Mouse (Mus musculus) lung, adult 2 months (tissue): Measurements from ENCODE around the gene Lasp1. TPM values are rescaled to one million over a fixed set of nuclear protein-coding genes. Genes with fewer than 3 reads are reported as not detected.

Experiments used
- DNase-seq: peaks from one replicate; pipeline ENCODE4 v3.0.0; 2022
- H3K4me1 ChIP-seq: fragments of 200-500 bp; 2 replicates; pipeline ENCODE4 v1.6.1; 2011; ENCODE audit warnings: low read length; ENCODE audit not compliant: control insufficient read depth, insufficient read depth
- H3K4me3 ChIP-seq: fragments of 200-500 bp; replicated peaks from 2 replicates; pipeline ENCODE3; 2011; ENCODE audit warnings: low read depth, mild to moderate bottlenecking, control low read depth, low read length; ENCODE audit errors: extremely low read depth
- CTCF ChIP-seq: fragments of 200-500 bp; IDR thresholded peaks from 2 replicates; pipeline ENCODE4 v1.5.1; 2011; ENCODE audit warnings: mild to moderate bottlenecking, low read length, control low read depth; ENCODE audit not compliant: insufficient read depth
- POLR2A ChIP-seq: fragments of 200-500 bp; IDR thresholded peaks from 2 replicates; pipeline ENCODE4 v1.6.1; 2011; ENCODE audit warnings: low read depth, mild to moderate bottlenecking, control low read depth, low read length, borderline replicate concordance; ENCODE audit errors: extremely low read depth
- WGBS: fragments of 180-500 bp; shearing (Covaris S2); methylation state at CpG from one replicate; pipeline ENCODE4 v1.1.7; 2018; 5-methylcytosine and 5-hydroxymethylcytosine counted together
- polyA plus RNA-seq: library from polyadenylated mRNA; depleted of rRNA; stranded (reverse); fragments of >200 nt; gene quantifications from 2 replicates; pipeline ENCODE4 v1.2.3, GENCODE M21; 2012

Lasp1 gene
- polyA plus RNA-seq, 1 experiment: 137 TPM

GRCm38 (mm10) chr11:97801409-97802193 is 2.8 kb downstream of the Lasp1 start:
- peak; percentile 55 for DNase-seq
- no peak for TF ChIP-seq POLR2A
- TF ChIP-seq CTCF: no peak
- WGBS: 24% methylated on average over 8 of the region's 8 CpGs
- Histone ChIP-seq H3K4me1 (peaks cover 35% of the 10 kb centered on the region), H3K4me3 (peak overlapping the region; percentile 11)

DNA sequence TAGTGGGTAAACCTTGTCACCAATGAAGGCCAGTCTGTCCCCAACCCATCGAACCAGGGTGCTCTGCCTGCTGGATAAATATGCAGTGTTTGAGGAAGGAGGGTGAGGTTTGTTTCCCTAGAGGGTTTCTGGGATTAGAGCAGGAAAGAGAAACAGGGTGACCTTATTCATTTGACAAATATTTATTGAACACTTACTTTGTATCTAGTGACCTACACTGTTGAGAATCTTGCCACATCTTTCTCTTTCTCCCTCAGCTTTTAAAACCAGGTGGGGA is 3.3 kb downstream of the Lasp1 start:
- 13% methylated on average over 1 of the region's 1 CpGs for WGBS
- peaks cover 35% of the 10 kb centered on the region for H3K4me1 ChIP-seq
- no peak overlapping the region for H3K4me3 ChIP-seq
- no peak for DNase-seq
- TF ChIP-seq POLR2A (no peak), CTCF (no peak)

GRCm38 (mm10) chr11:97802495-97802894 is 3.7 kb downstream of the Lasp1 start:
- no peak overlapping the region for H3K4me3 ChIP-seq
- no peak for DNase-seq
- no peak for TF ChIP-seq POLR2A
- no peak for TF ChIP-seq CTCF
- WGBS: 43% methylated on average over 6 of the region's 6 CpGs
- peaks cover 35% of the 10 kb centered on the region for H3K4me1 ChIP-seq

DNA sequence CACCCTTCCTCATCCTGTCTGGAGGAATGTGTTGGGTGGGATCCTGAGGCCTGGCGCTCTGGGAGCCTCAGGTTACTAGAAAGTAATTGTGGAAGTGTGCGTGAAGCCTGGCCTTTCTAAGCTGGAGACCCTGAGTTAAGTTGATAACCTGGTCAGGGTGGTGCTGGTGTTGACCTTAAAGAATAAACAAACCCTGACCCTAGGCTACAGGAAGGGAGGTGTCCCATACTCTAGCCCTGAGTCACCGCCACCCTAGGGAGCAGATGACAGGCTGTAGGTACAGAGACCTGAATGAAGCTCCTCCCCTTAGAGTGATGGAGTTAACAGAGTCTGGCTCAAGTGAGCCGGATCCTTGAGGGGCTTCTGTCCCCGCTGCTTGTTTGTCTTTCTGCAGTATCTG is 5.0 kb downstream of the Lasp1 start:
- DNase-seq: no peak
- Histone ChIP-seq H3K4me3 (no peak overlapping the region), H3K4me1 (peaks cover 48% of the 10 kb centered on the region)
- TF ChIP-seq CTCF (no peak), POLR2A (no peak)
- WGBS: 44% methylated on average over 5 of the region's 5 CpGs

DNA sequence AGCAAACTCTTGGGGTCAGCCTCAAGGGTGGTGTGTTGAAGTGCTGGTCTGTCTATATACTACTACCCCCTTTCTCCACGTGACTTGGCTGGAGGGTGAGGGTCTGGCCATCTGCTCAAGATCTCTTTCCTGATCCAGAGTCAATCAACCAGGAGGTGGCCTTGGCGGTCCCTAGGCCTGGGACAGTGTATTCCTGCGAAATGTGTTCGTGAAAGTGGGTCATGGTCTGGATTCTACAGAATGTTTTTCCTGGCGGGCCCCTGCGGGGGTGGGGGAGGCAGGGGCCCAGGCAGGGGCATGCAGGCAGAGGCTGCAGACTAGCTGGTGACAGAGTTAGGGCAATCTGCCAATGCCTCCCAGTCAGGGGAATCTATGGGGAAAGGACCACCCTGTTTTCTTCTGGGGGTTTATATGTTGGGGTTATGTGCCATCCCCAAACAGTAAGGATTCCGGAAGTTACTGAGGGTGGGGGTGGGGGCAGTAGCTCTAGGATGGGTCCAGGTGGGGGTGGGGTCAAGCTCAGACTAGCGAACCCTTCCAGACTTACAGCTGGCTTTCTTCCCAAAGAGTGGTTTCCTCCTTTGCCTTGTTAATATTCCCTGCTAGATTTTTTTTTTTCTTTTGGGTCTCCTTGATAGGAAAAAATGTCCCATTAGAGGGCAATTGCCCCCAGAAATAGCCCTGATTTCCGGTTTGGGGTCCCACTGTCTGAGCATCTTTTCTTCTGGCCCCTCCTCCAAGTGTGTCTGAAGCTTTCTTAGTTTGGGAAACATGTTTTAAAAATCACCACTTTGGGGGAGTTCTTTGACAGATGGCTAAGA is 6.3 kb downstream of the Lasp1 start:
- DNase-seq: no peak
- no peak overlapping the region for H3K4me3 ChIP-seq
- 18% methylated on average over 9 of the region's 9 CpGs for WGBS
- no peak for TF ChIP-seq POLR2A
- no peak for TF ChIP-seq CTCF
- H3K4me1 ChIP-seq: peaks cover 59% of the 10 kb centered on the region

- TF ChIP-seq CTCF: no peak
- no peak for TF ChIP-seq POLR2A
- H3K4me1 ChIP-seq: peaks cover 64% of the 10 kb centered on the region
- no peak for DNase-seq
- WGBS: 25% methylated on average over 15 of the region's 15 CpGs
- no peak overlapping the region for H3K4me3 ChIP-seq
These were observed 7.1 kb downstream of the Lasp1 start for GRCm38 (mm10) chr11:97805662-97806612.

- WGBS: 45% methylated on average over 7 of the region's 7 CpGs
- Histone ChIP-seq H3K4me3 (no peak overlapping the region), H3K4me1 (peaks cover 65% of the 10 kb centered on the region)
- DNase-seq: no peak
- no peak for TF ChIP-seq POLR2A
- TF ChIP-seq CTCF: no peak
These were observed 7.8 kb downstream of the Lasp1 start for GRCm38 (mm10) chr11:97806613-97806964.

GRCm38 (mm10) chr11:97807626-97808025 is 8.8 kb downstream of the Lasp1 start:
- TF ChIP-seq CTCF (no peak), POLR2A (no peak)
- no peak for DNase-seq
- WGBS: 31% methylated on average over 6 of the region's 6 CpGs
- H3K4me1 ChIP-seq: peaks cover 63% of the 10 kb centered on the region
- H3K4me3 ChIP-seq: no peak overlapping the region

DNA sequence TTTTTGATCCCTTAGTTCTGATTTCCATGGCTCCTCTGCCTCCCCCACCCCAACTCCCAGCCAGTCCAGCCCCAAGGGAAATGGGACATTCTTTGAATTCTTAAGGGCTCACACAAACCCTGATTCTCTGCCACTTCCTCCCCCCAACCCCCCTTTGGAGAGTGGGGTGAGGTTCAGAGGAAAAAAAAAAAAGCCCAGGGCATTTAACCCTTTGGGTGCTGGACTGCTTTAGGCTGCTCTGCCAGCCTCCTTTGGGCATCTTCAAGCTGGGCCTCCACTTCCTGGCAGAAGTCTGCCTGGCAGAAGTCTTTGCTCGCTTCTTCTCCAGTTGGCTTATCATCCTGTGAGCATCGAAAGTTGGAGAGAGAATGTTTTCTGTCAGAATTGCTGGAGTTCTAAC is 9.3 kb downstream of the Lasp1 start:
- WGBS: 21% methylated on average over 2 of the region's 2 CpGs
- TF ChIP-seq POLR2A (no peak), CTCF (no peak)
- DNase-seq: no peak
- Histone ChIP-seq H3K4me1 (peaks cover 66% of the 10 kb centered on the region), H3K4me3 (no peak overlapping the region)
